Mouse (Mus musculus): ENCODE data around the gene Nle1.
"Not testable (repeated sequence)": the region's sequence is repeated elsewhere in the genome, so short reads cannot be mapped to it uniquely, and the experiment has no call there.

Gene Nle1
- long read RNA-seq, experiment 1, partial matches to known transcripts: 2 of 7 reads
- long read RNA-seq, experiment 1, other reads (novel, unspliced or antisense): 2 of 7 reads
- long read RNA-seq, experiment 2, transcript Nle1-201 (13 exons, 1,783 nt): major isoform, 5 of 8 reads
- long read RNA-seq, experiment 2, partial matches to known transcripts: 2 of 8 reads
- long read RNA-seq, experiment 2, other reads (novel, unspliced or antisense): 1 of 8 reads

DNA sequence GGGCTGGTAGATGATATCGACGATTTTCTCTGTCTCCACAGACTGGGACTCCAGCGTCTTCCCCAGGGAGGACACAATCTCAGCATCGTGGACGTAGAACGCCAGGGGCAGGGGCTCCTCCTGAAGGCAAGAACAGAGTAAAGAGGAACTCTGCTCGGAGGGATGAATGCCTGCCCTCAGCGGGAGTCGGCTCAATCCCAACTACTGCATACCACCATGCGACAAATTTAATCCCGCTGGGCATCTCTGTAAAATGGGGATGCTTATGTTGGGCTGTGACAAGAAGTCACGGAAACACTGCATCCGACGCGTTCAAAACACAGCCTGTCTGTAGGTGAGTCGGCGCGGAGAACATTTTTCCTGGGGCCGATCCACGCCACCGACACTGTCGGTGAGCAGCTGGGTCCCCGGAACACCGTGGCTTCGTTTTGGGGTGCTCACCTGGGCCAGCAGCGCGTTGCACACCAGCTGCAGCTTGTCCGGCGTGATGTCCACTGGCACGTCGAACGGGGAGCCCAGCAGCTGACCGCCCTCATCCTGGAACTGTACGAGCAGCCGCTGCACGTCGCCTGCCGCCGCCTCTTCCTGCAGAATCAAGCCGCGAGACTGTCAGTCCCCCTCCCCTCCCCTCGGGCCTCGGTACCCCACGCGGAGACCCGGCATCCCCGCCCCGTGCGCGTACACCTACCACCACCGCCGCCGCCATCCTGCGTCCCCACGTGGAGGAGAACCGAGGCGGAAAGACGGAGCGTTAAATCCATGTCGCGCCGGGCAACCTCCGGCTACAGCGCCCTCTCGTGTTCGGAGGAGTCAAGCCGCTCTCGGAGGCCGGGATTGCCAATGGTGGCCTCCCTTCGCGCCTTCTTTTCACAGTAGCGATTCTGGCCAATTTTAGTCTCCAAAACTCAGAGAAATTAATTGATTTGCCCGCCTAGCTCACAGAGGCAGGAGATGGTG lies at the start of gene Nle1:
TSS of gene Nle1 (minus strand) at position 761 of the 957 bp plus-strand sequence.
- intact Hi-C loops (cut with DNase I): no loop called here

GRCm38 (mm10) chr11:82956925-82957324 lies 48.7 kb upstream of the Nle1 start:
- intact Hi-C loops (cut with DNase I): no loop called here

DNA sequence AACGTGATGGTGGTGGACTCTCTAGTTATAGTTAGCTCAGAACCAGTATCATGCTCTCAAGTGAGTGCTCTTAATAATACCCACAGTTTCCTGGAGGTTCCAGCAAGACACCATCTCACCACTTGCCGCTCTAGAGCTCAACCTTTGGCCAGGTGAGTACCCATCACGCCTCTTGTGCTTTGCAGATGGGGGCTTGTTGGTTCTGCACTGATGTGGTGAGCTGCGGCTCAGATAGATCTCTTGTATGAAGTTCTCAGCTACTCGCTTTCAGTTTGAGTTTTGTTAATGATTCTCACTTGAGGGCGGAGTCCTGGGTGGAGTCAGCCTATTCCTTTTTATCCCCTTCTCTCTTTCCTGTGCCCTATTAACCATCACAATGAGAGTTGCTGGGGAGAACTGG lies 46.4 kb upstream of the Nle1 start:
- intact Hi-C loops (cut with DNase I): no loop called here

DNA sequence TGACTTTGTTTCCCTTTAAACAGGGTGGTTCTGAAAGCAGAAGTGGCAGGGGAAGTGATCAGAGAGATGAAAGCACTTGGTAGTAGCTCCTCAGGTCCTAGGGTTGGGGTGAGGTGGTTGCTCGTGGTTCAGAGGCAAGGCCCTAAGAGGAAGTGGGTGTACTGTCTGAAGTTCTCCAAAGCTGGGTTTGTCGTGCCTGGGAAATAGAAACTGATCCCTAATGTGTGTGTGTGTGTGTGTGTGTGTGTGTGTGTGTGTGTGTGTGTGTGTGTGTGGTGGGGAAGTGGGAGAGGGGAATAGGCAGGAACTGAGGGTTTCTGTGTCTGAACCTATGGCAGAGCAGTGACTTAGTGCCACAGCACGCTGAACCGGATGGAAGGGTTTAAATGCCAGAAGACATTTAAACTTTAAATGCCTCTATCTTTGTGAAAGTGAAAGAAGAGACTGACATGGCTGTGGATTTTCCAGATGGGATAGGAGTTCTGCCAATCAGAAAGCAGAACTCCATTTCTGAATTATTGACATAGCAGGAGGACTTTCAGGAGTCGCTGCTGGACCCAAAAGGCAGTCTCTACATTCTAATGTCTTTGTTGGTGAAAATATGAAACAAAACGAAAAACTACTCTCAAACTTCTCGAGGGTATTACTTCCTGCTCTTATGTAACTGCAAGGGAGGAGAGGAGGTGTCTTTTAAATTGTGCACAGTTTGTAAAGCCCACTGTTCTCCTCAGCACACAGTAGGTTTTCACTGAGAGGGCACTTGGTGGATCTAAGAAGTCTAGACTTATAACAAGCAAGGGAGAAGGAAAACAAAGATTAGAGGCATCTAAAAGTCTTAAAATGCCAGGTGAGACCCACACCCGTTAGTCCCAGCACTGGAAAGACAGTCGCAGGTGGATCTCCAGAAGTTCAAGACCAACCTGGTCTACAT lies 44.7 kb upstream of the Nle1 start:
- intact Hi-C loops (cut with DNase I): no loop called here

- intact Hi-C loops (cut with DNase I): no loop called here
These were observed 43.8 kb upstream of the Nle1 start for GRCm38 (mm10) chr11:82951865-82952611.

DNA sequence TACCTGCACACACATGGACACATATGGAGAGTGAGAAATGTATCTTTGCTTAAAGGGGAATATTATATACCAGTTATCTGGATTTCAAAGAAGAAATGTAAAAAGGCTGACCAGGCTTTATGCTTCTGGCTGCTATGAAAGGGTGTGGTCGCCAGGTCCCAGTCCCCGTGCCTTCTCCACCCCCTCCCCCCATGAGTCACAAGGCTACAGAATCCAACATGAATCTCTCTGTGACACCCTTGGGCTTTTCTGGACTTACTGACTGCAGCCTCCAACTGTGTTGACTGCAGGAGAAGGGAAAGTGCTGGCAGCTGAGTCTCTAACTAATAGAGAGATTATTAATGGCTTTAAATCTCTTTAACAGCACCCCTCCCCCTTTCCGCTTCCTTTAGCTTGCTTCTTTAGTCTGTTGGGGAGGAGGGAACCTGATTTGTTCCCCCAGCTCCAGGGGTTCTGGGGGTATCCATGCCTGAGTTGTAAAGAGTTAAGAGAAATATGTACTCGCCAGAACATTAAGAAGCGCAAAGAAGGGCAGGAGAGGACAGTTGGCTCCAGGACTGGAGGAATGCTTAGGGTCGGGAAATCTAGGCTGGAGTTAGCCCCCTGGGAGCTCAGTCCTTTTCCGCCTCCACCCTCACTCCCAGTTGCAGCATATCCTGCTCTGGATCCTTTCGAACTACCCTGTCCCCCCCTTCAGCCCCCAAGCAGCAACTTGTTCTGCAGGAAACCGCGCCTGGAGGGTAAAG lies 42.7 kb upstream of the Nle1 start, which contains the start of gene Slfn5:
TSS of gene Slfn5 (plus strand) at position 614 of the 746 bp plus-strand sequence.
- intact Hi-C loops (cut with DNase I): no loop called here

DNA sequence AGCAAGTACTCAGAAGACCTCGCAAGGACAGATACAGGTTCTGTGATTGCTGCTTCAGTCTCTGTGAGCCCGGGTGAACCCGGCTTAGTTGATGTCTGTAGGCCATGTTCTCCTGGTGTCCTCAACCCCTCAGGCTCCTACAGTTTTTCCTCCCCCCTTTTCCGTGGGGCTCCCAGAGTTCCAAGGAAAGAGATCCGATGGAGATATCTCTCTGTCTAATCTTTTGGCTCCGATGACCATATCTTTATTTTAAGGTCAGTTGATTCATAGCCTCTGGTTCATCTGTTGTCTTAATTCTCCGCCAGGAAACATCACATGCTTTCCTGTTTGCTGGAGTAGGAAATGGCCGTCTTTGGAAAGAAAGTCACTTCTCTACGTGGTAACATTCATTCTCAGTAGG lies 40.8 kb upstream of the Nle1 start:
- intact Hi-C loops (cut with DNase I): no loop called here

GRCm38 (mm10) chr11:82947457-82947856 lies 39.2 kb upstream of the Nle1 start:
- intact Hi-C loops (cut with DNase I): no loop called here

- intact Hi-C loops (cut with DNase I): no loop called here
These were observed 37.4 kb upstream of the Nle1 start for GRCm38 (mm10) chr11:82945636-82946035.

DNA sequence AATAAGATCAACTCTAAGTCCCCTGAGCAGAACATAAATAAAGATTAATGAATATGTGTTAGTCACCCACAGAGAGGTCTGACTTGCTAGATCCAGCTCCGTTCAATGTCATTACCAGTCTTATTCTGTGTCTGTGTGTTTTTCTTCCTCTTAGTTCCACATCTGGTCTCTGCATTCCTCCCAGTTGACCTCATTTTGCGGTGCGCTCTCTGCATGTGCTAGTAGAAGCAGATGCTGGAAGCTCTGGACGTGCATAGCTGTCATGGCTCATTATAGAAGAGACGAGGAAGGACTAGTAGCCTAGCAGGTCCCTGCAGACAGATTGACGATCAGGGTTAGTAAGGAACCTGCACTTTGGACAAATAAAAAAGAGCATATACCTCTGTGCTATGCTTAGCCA lies 35.1 kb upstream of the Nle1 start:
- intact Hi-C loops (cut with DNase I): no loop called here

GRCm38 (mm10) chr11:82933186-82933585 lies 25.0 kb upstream of the Nle1 start:
- intact Hi-C loops (cut with DNase I): no loop called here

GRCm38 (mm10) chr11:82931671-82932450 lies 23.6 kb upstream of the Nle1 start:
- intact Hi-C loops (cut with DNase I): not testable (repeated sequence)

- intact Hi-C loops (cut with DNase I): not testable (repeated sequence)
These were observed 22.9 kb upstream of the Nle1 start for GRCm38 (mm10) chr11:82931161-82931560.

- intact Hi-C loops (cut with DNase I): not testable (repeated sequence)
These were observed 22.3 kb upstream of the Nle1 start for GRCm38 (mm10) chr11:82930391-82930955.

GRCm38 (mm10) chr11:82929633-82929950 lies 21.4 kb upstream of the Nle1 start:
- intact Hi-C loops (cut with DNase I): no loop called here

DNA sequence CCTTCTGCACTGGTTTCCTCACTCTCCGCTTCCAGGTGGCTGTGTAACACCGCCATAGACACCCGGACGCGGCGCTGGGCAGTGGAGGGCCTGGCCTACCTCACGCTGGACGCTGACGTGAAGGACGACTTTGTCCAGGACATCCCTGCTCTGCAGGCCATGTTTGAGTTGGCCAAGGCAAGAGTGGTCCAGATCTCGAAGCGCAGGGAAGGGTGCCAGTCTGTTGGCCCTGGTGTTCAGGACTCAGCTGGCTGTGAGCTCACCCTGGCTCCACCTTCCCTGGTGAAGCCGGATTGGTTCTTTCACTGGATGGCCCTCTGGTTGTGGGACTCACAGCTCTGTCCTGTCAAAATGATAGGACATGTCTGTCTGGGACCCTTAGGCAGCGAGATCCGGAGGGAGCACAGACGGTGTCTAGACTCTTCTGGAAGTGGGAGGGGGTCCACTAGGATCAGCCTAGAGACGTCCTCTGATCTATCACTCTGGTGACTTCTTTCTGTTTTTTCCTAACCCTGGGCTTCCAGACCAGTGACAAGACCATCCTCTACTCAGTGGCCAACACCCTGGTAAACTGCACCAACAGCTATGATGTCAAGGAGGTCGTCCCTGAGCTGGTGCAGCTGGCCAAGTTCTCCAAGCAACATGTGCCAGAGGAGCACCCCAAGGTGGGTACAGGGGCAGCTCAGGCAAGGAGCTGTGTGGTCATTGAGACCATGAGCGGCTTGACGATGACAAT lies 20.9 kb upstream of the Nle1 start:
- intact Hi-C loops (cut with DNase I): no loop called here

DNA sequence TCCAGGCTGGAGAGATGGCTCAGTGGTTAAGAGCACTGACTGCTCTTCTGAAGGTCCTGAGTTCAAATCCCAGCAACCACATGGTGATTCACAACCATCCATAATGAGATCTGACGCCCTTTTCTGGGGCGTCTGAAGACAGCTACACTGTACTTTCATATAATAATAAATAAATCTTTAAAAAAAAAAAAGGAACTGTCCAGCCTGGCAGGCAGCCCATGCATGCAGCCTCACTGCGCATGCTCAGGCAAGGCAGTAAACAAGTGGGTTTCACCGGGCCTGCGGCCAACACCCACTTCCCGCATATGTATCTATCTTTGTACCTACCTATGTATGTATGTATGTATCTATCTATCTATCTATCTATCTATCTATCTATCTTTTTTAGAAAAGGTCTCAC lies 15.7 kb upstream of the Nle1 start:
- intact Hi-C loops (cut with DNase I): not testable (repeated sequence)

- intact Hi-C loops (cut with DNase I): no loop called here
These were observed 13.5 kb upstream of the Nle1 start for GRCm38 (mm10) chr11:82921691-82922090.

Measured in adrenal gland (tissue).